Mouse (Mus musculus) left cerebral cortex, adult 18-20 months (tissue): ENCODE measurements at regions not wholly inside any gene's neighbourhood (a gene's known extent, or its start where the extent isn't known, plus 50 kb on each side); places are given as distances from the start of the nearest gene placed in this dataset.
A peak's percentile ranks its signal among the peaks of the same experiment; 100 is the strongest.

Source experiments
- DNase-seq, 2 experiments: peaks; one replicate each; pipeline ENCODE4 v3.0.0; 2021 to 2022; ENCODE audit warnings: low spot score in 2 of 2, mixed read lengths in 1 of 2

DNA sequence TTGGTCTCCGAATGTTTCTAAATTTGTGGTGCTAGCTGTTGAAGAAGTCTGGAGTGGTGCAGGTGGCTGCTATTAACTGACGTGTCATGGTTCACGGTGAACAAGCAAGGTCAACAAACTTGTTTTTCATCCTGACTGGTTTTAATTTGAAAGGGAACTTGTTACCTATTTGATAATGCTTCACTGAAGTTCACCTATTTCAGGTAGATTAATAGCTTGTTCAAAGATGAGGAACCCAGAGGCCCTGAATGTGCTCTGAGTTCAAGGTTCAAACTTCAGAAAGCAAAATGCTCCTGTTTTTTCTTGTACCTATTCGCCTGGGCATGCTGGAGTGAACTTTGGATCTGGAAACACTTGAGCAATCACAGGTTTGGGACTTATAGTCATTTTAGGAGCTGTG is 136.7 kb upstream of the Zeb2 start:
- no peak for DNase-seq

DNA sequence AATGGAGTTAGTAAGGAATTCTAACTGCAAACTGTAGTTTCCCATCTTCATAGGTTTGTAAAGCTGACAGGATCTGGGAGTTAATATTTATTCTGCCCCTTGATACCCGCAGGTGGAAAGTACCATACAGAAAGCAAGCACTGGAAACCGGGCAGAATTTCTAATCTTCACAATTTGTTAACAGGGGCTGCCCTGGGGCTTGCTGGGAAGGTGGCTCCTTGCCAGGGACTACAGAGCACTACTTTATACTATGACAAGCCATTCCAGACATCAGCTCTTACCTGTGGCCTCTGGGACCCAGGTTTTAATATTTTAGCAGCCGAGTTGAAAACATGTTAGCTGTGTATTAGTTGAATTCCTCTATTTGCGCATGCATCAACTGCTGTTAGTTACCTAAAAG is 135.1 kb upstream of the Zeb2 start:
- DNase-seq, result no peak

DNA sequence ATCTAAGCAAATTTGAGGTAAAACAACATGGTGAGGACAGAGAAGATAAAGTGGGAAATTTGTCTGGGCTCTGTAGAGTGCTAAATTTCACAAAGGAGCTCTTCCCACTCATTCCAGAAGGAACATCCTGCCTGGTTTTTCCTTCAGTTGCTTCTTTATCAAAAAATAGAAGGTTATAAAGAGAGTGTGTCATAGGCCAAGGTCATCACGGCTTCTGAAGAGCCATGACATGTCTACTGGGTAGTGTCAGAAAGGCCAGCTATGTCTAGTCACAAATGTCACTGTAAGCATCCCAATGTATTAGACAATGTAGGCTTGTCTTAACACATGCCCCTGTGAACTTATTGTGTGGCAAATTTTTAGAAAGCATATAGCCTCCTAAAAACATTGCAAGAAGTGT is 132.5 kb upstream of the Zeb2 start:
- no peak for DNase-seq

DNA sequence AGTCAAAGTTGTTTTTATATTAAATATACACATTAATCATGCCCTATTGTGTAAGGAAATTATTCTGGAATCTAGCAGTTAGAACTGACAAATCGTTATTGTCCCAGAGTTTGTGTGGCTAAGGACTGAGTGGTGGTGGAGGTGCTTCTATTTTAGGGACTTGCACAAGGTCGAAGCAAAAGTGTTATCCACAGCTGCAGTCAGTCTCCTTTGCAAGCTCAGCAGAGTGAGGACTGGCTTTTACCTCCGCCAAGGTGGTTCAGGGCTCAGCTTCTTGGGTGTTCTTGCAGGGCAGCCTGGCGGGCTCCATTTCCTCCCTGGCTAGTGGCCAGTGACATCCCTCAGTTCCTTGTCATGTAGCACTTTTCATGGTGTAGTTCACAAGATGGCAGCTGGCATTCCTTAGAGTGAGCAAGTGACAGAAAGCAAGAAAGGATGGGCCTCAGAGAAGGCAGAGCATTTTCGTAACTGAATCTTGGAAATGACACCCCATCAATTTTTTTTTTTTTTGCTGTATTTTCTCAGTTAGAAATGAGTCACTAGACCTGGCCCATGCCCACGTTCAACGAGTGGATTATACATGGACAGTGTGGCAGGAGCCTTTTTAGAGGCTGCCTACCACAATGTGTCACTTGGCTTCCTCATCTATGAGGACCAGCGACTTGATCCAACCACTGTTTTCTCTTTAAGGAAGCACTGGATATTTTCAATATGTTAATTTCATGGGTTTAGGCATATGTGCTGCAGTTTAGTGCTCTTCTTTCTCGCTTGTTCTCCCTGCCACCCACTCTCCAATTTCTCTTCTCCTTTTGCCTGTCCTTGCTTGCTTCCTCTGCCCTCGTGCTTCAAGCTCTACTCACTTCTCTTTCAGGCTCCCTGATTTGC is 129.1 kb upstream of the Zeb2 start:
- DNase-seq, result peak; percentile 43 to 46

DNA sequence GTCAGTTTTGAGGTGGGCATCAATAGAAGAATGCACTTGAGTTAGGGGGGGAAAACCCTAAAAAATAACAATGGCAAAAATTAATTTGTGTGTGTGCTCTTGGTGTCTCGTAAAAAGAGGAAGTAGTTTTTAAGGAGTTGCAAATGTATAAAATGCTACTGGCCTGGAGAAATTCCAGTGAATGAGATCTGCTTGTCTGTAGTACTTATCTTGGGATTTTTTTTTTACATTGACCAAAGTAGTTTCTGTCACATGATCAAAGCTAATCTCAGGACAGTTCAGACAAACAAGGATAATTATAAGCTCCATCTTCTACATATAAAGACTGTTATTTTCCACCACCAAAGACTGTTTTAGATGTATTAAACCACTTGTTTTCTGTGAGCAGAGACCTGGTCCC is 128.3 kb upstream of the Zeb2 start:
- DNase-seq, result no peak

DNA sequence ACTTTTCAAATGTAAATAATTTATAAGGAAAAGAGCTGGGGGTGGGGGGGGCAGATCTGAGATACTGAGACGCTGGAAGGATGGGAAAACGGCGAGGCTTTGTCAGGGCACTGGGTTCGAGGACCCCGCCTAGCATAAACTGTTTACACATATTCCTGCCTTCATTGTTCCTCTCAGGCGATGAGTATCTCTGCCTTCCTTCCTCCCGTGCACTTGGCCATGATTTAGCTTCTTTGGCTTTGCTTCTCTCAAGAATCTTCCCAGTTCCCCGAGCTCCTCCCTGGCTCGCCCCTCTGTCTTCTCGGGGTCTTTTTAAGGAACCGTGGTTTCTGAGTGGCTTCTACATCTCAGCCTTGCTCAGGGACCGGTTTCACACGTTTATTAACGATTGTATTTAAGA is 127.3 kb upstream of the Zeb2 start:
- no peak for DNase-seq

DNA sequence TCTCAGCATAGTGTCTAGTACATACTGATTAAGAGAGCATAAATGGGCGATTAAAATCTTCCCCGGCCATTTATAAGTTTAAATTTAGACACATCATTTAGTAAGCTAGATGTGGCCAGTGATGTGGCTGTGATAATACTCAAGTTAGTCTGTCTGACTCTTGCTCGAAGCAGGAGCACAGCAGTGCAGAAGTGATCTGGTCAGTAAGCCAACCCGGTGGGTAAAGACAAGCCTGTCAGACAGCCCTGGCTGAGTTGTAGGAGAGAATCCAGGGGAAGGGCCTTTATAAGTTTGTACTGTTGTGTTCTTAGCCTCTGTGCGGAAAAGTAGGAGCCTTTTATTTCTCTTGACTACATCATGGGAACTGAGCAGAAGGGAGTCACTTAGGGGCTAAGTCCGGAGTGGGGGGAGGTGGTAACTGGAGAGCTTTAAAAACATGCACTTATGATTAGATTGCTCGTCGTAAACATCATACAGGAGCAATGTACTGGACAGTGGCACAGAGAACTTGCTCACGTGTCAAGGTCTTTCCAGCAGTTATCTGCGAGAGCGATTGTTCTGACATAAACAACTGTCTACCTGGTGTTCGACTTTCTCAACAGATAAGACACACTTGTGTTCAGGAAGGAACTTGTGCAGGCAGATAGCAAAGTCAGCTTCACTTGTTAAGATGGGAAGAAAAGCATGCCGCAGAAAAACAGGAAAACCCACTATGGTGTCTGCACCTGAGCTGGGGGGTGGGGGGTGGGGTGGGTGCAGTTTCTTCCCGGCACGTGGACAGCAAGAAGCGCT is 122.5 kb upstream of the Zeb2 start:
- no peak for DNase-seq

DNA sequence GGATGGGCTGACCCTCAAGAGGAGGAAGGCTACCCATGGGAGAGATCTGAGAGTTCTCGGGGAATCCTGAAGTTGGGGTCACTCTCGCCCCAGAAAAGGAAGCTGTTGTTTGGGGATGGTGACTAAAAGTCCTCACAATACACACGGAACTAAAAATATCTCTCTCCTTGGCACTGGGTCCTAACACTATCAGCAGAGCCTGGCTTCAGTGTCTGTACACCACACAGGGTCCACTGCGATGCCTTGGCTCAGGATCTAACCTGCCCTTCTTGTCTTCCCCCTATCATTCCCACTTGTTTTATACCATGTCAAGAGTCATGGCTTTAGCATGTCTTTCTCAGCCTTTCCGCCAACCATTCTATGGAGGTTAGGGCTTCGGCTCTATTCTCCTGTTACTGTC is 121.8 kb upstream of the Zeb2 start:
- DNase-seq, result no peak

DNA sequence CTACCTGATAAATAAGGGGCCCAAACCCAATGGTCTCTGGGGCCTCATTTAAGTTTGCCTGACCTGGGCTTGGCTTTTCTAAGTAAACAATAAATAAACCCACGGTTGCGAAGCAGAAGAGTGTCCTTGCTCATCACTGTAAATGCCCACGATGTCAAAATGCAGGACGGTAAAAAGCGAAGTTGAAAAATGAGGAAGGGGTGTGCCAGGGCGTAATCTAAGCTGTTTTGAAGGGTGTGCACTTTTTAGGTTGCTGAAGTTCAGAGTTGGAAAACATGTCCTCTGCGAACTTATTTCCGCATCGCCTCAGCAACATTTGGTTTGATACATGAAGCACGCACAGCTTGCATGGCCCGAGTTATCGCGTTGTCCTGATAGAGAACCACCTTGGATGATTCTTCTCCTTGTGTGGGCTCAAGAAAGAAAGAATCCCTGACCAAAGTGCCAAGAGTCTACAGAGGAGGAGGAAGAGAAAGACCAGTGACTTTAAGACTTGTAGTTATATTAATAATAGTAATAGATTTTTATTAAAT is 119.0 kb upstream of the Zeb2 start:
- no peak for DNase-seq

DNA sequence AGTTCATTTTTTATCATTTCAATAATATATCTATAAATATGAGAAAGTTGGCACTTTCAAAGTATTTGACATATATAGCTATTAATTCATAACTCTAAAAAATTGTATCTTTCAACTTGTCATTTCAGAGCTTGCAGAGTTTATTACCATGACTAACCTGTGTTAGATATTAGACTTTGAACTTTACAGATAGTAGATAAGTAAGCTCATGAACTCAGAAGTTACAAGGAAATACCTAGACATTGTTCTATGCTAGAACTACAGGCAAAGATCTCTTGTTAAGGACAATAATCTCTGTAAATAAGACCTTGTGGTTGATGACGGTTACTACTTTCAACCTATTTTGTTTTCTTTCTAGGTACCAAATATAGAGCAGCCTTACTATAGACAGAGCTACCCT is 117.0 kb upstream of the Zeb2 start:
- no peak for DNase-seq

DNA sequence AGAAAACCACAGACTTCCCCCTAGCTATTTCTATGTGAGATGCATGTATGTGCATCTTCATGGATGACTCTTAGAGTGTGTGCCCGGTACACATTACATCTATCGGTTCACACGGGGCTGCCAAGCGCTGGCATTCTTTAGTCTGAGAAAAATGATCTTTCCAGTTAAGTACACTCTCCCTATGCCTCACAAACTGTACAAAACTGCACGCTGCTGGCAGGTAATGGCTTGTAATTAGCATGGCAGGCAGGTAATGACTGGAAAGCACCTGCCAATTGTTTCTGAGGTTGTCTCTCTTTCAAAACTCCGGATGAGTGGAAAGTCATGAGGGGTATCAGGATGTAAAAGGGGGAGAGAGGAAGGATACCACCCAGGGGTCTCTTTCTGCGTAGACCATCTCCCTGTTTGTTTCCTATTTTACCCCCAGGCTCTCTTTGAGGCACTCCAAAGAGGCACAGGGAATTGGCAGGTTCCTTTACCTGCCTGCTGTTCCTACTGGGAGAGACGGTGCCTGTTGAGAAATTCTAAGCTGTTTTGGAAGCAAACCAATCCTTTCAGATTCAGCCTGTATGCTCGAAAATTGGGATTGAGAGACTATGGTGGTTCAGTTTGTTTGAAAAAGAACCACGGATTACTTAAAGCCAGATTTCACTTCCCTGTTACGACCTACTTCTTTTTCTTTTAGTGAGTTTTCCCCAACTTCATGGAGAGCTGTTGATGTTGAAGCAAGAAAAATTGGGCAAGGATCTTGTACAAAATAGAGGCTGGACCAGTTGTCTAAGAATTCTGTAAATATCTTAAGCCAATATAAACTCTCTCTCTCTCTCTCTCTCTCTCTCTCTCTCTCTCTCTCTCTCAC is 113.4 kb upstream of the Zeb2 start:
- no peak for DNase-seq

DNA sequence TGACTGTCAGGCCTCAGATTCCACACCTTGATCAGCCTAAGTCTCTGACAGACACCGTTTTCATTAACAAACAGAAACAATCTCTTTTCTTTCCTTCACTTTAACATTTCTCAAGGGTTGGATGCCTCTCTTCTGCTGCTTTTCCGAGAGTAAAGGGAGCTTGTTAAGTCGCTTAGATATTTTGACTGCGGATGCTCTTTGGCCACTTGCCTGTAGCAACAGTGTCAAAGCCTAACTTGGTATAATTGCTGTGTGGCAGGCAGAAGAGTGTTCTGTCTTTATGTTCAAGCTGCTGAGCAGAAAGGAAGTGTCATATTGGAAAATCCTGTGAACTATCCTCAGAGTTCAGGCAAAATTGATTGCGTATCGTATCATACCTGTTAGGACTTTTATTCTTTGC is 112.3 kb upstream of the Zeb2 start:
- no peak for DNase-seq

DNA sequence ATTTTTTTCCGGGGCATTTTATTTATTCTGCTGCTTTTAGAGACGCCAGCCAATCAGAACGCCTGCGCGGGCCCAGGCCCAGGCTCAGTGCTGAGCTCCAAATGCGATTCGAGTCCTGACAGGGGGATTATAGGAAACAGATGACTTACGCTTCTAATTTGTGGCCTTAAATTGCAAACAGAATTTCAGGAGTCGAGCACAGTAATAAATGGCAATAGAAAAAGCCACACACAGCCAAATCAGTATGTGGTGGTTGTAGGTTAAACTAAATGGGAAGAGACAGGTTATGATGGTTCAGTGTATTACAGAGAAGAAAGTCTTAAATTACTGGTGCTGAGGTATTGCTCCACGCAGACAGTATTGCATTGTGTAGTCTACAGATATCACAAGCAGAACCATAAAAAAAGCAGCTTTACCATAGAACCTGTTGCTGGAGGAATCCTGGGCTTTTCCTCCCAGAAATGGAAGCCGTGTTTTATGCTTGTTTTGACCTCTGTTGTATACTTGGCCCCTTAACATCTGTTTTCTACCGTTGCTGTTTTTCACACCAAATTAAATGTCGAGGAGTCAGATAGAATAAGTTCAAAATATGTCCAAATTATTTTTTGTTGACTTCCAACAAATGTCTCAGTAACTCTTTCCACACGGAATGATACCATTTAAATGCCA is 110.2 kb upstream of the Zeb2 start:
- no peak for DNase-seq

DNA sequence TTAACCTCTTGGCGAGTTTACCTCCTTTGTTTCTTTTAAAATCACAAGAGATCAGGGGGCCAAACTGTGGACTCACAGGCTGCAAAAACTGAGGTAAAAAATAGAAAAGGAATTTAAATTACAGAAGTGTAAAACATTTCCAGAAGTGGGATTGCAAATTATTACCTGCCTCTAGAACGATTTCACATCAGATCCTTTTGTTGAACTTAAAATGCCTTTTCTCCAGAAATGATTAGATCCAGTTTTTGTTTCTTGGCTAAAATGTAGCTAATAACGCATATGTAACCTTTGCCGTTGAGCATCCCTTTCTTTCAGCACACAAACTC is 108.8 kb upstream of the Zeb2 start:
- no peak for DNase-seq

DNA sequence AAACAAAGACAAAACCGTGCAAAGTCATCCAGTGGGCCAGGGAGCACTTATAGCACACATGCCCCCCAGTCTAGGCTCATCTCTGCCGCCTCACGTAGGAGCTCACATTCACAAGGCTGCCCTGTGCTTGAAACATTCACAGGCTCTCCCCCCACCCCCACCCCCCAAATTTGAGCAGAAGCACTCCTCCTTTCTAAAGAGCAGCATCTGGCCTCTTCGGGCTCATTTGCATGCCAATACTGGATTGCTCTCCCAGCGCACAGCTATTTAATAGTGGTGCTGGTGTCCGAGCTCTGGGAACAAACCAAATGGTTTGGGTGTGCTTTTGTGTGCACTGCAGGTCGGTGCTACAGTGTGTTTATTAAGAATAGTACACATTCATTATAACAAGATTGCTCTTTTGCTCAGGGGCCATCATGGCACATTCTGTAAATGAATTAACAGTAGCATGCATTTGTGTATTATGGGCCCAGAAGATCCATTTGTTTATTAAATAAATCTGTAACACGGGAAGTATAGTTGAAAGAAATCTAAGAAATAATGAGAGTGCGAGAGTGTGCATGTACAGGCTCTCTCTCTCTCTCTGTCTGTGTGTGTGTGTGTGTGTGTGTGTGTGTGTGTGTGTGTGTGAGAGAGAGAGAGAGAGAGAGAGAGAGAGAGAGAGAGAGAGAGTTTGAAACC is 108.3 kb upstream of the Zeb2 start:
- no peak for DNase-seq

DNA sequence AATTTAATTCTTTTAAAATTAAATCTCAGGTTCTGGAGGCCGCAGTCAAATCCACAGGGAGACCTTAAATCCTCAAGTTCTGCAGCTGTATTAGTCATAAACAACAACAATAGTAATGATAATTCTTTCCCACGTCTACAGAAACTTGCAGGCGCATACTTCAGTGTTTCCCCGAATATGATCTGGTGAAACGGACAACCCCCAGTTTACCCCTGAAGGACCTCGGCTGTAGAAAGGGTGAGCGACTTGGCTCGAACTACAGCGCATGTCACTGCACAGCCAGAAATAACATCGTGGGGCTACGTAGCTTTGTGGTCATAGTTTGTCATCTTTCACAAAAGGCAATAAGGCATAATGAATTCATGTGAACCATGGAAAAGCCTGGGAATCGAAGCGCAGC is 105.0 kb upstream of the Zeb2 start:
- no peak for DNase-seq

DNA sequence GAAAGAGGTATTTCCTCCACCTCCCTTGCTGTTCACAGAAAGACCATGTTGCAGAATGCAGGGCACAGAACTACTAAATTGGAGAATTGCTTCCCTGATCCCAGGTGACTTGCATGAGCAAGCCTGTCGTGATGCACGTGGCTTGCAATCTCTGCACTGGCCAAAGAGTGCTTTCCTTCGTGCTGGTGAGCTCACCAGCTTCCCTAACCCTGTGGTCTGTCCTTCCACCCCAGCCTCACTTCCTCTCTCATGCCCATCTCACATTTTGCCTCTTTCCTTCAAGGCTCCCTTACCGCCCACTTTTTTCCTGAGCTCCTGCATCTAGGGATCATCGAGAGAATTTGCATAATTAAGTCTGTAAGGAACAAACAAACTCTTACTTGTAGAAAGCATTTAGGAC is 102.7 kb upstream of the Zeb2 start:
- DNase-seq, result no peak

DNA sequence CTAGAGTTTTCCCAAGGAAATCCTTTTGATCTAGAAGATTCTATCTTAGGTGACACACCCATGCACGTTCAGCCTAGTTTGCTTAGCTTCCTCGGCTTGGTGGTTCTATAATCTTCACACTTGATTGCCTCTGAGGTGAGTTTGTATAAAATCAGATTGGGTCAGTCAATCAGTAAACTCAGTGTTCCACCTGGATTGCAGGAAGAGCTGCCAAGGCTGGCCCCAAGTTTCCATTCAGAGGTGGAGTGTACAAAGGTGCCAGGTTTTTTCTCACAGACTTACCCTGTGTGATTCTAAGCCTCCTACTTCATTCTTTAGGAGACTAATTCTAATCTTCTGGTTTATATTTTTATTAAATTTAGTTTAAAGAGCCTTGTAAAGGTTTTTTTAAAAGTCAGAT is 95.6 kb upstream of the Zeb2 start:
- no peak for DNase-seq

DNA sequence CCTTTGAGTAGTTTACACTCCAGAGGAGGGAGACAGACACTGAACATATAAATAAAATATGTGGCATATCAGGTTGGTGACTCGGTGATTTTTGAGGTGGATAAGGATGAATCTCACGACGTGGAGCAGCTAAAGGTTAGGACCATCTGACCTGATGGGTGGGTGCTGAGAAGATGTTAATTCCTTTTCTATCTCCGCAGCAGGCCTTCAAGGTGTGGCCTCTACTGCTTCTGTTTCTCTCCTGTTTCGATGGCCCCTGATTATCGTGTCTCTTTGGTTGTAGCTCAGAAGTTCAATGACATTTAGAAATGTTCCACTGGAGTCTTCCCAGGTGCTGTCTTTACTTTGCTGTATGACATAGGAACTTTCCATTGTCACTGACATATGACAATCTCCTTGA is 91.3 kb upstream of the Zeb2 start:
- no peak for DNase-seq

DNA sequence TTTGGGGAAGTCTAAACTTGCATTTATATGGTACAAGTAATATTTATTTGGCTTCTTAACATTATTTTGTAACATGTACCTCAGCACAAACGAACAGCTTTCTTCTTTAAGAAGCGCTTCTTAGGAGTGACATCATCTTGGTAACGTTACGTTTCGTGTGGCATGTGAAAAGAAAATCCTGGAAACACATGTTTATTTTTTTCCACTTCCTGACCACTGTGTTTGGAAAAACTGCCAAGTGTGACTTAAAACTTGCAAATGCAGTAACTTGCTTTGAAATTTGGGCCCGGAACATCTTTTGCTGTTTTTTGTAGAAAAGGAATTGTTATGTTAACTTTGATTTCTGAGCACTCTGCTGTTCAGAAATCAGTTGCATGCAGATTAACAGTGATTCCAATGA is 88.6 kb upstream of the Zeb2 start:
- no peak for DNase-seq

DNA sequence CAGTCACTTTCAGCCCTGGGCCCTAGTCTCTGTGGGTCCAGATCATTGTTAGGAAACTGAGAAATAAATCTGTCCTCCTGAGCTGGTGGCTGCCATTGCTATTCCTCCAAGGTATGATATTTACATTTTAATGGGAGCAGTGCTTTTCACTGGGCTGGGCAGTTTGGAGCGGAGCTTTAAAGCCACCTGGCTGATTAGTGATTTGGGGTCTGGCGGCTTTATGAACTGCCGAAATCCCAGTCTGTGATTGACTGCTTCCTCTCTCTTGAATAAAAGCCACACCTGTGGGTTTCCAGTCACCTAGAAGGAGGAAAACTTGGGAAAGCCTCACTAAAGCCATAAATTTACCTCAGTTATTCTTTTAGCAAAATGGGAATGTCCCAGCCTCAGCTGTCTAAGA is 88.0 kb upstream of the Zeb2 start:
- no peak for DNase-seq
